Mouse (Mus musculus): ENCODE data around the gene Myog. TPM values are rescaled to one million over a fixed set of nuclear protein-coding genes. Genes with fewer than 3 reads are reported as not detected.

Myog gene
- polyA plus RNA-seq, 1 experiment from 2014 or later: 0.80 TPM

DNA sequence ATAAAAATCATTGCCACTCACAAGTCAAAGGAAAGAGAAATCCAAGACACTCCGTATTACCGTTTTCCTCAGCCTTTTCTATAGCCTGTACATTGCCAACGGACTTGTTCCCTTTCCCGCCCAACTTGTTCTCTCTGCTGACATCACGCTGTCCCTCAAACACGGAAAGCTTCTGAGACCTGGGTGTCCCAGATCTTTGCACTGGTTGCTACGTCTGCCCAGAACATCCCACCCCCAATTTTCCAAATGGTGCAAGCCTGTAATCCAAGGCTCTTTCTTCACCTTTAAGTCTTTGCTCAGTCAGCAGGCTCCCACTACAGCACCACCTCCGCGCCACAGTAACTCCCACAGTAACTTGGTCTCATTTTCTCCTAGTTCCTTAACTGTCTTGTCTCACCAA is 15.2 kb downstream of the Myog start:
- Histone ChIP-seq H3K36me3 (ENCODE audit: control insufficient read depth, insufficient read depth, low read length) (no peaks in the 10 kb centered on the region), H3K4me2 (ENCODE audit: low read depth, low read length) (no peak overlapping the region), H3K9ac (replicated peaks; ENCODE audit: low read depth, low read length) (no peak overlapping the region), H3K27me3 (ENCODE audit: control insufficient read depth, insufficient read depth, low read length) (peaks cover 4% of the 10 kb centered on the region; the same call in 1 of the 2 replicates), H3K4me3 (ENCODE audit: low read depth, low read length) (no peak overlapping the region), H3K27ac (ENCODE audit: low read depth, low read length) (no peak overlapping the region), H3K9me3 (ENCODE audit: control insufficient read depth, low read length) (no peaks in the 10 kb centered on the region), H3K4me1 (ENCODE audit: control insufficient read depth, insufficient read depth, low read length) (peaks cover 5% of the 10 kb centered on the region; the same call in 1 of the 2 replicates)
- ATAC-seq (ENCODE audit: low read depth): no peak
- 94% methylated on average over 9 of the region's 9 CpGs for WGBS

DNA sequence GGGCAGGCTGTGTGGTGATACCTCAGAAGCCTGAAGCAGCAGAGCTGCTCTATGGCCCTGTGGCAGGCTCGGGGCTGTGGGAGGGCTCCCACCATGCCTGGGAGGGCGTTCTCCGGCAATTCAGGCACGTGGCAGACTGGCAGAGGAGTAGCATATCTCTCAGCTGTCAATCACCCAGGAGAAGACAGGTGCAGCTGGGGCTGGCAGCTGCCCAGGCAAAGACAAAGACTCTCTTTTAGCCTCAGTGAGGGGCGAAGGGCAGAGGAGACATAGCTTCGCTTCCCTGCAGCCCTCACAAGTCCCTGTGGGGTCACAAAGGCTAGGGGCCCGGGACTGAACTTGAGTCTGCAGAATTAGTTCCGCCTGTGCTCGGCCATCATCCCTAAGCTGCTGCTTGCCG is 17.6 kb downstream of the Myog start:
- no peak for ATAC-seq (ENCODE audit: low read depth)
- H3K36me3 ChIP-seq (ENCODE audit: control insufficient read depth, insufficient read depth, low read length): no peaks in the 10 kb centered on the region
- H3K4me1 ChIP-seq (ENCODE audit: control insufficient read depth, insufficient read depth, low read length): peaks cover 5% of the 10 kb centered on the region; the same call in 1 of the 2 replicates
- WGBS: 34% methylated on average over 10 of the region's 10 CpGs
- H3K27me3 ChIP-seq (ENCODE audit: control insufficient read depth, insufficient read depth, low read length): no peaks in the 10 kb centered on the region
- H3K4me3 ChIP-seq (ENCODE audit: low read depth, low read length): no peak overlapping the region
- no peak overlapping the region for H3K4me2 ChIP-seq (ENCODE audit: low read depth, low read length)
- no peaks in the 10 kb centered on the region for H3K9me3 ChIP-seq (ENCODE audit: control insufficient read depth, low read length)
- H3K9ac ChIP-seq (replicated peaks; ENCODE audit: low read depth, low read length): no peak overlapping the region
- no peak overlapping the region for H3K27ac ChIP-seq (ENCODE audit: low read depth, low read length)

DNA sequence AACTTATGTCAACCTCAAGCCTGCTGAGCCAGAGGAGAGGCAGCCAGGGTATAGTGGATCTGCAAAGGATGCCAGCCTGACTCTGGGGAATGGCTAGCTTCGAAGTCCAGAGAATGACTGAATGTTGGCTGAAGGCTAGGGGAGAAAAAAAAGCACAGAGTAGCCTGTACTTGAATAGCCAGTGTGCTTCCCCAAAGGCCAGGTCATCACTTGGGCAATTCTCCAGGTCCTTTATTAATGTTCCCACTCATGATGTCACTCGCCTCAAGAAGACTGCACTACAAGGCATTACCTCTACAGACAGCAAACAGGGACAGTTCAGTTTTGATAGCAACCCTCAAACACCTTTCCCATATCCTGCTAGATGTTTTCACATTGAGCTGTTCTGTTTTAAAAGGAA is 20.5 kb downstream of the Myog start:
- 94% methylated on average over 2 of the region's 2 CpGs for WGBS
- no peaks in the 10 kb centered on the region for H3K9me3 ChIP-seq (ENCODE audit: control insufficient read depth, low read length)
- ATAC-seq (ENCODE audit: low read depth): no peak
- no peaks in the 10 kb centered on the region for H3K36me3 ChIP-seq (ENCODE audit: control insufficient read depth, insufficient read depth, low read length)
- no peak overlapping the region for H3K4me3 ChIP-seq (ENCODE audit: low read depth, low read length)
- no peak overlapping the region for H3K9ac ChIP-seq (replicated peaks; ENCODE audit: low read depth, low read length)
- no peaks in the 10 kb centered on the region for H3K4me1 ChIP-seq (ENCODE audit: control insufficient read depth, insufficient read depth, low read length)
- H3K27me3 ChIP-seq (ENCODE audit: control insufficient read depth, insufficient read depth, low read length): no peaks in the 10 kb centered on the region
- no peak overlapping the region for H3K4me2 ChIP-seq (ENCODE audit: low read depth, low read length)
- no peak overlapping the region for H3K27ac ChIP-seq (ENCODE audit: low read depth, low read length)

DNA sequence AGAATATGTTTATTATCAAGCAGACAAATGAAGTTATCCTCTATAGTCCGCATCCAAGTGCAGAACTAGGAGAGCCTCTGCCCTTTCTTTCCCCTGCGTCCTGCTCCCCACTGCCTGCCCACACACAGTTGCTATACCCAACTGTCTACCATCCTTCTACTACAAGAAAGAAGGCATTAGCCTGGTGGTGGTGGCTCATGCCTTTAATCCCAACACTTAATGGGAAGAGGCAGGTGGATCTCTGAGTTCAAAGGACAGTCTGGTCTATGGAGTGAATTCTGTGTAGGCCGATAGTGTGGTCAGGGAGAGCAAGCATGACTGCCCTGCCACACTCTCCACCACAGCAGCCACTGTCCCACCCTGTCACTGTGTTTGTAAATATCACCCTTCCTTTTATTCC is 20.9 kb downstream of the Myog start:
- no peak for ATAC-seq (ENCODE audit: low read depth)
- Histone ChIP-seq H3K27ac (ENCODE audit: low read depth, low read length) (no peak overlapping the region), H3K27me3 (ENCODE audit: control insufficient read depth, insufficient read depth, low read length) (no peaks in the 10 kb centered on the region), H3K36me3 (ENCODE audit: control insufficient read depth, insufficient read depth, low read length) (no peaks in the 10 kb centered on the region), H3K9me3 (ENCODE audit: control insufficient read depth, low read length) (no peaks in the 10 kb centered on the region), H3K9ac (replicated peaks; ENCODE audit: low read depth, low read length) (no peak overlapping the region), H3K4me1 (ENCODE audit: control insufficient read depth, insufficient read depth, low read length) (no peaks in the 10 kb centered on the region), H3K4me3 (ENCODE audit: low read depth, low read length) (no peak overlapping the region), H3K4me2 (ENCODE audit: low read depth, low read length) (no peak overlapping the region)
- WGBS: 91% methylated on average over 3 of the region's 3 CpGs

DNA sequence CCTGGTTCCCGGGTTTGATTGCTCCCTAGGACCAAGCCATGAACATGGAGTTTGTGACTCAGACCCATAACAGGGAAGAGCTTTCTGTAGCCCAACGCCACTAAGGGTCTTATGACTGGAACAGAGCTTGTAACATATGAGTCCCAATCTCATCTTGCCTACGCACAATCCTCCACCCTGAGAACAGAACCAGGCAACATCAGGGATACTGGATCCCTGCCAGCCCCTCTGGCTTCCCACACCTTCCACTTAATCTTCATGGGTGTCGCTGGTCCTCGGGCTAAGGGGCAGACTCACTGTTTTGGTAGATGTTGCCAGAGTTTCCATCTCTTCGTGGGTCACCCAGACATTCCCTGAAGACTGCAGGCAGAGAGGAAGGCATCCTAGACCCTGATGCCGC is 22.0 kb downstream of the Myog start:
- Histone ChIP-seq H3K4me2 (ENCODE audit: low read depth, low read length) (no peak overlapping the region), H3K4me1 (ENCODE audit: control insufficient read depth, insufficient read depth, low read length) (no peaks in the 10 kb centered on the region), H3K27ac (ENCODE audit: low read depth, low read length) (no peak overlapping the region), H3K9me3 (ENCODE audit: control insufficient read depth, low read length) (no peaks in the 10 kb centered on the region), H3K4me3 (ENCODE audit: low read depth, low read length) (no peak overlapping the region), H3K36me3 (ENCODE audit: control insufficient read depth, insufficient read depth, low read length) (no peaks in the 10 kb centered on the region), H3K27me3 (ENCODE audit: control insufficient read depth, insufficient read depth, low read length) (no peaks in the 10 kb centered on the region), H3K9ac (replicated peaks; ENCODE audit: low read depth, low read length) (no peak overlapping the region)
- no peak for ATAC-seq (ENCODE audit: low read depth)
- 91% methylated on average over 7 of the region's 7 CpGs for WGBS

DNA sequence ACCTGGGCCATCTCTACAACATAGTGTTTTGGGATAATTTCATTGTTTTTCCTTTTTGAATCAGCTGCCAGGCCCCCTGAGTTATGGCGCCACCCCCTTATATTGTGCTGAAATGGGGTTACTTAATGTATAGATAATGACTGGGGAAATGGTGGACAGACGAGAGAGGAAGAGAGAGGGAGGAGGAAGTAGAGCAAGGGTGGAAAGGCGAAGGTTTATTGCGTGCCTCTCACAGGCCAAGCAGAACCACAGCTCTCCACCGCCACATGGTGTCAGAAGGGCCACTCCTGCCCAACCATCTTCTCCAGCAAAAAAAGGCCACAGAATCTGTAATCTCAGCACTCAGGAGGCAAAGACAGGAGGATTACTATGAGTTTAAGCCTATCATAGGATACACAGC is 25.4 kb downstream of the Myog start:
- H3K4me3 ChIP-seq (ENCODE audit: low read depth, low read length): no peak overlapping the region
- no peak overlapping the region for H3K4me2 ChIP-seq (ENCODE audit: low read depth, low read length)
- ATAC-seq (ENCODE audit: low read depth): no peak
- no peaks in the 10 kb centered on the region for H3K9me3 ChIP-seq (ENCODE audit: control insufficient read depth, low read length)
- WGBS: 88% methylated on average over 5 of the region's 5 CpGs
- H3K27ac ChIP-seq (ENCODE audit: low read depth, low read length): no peak overlapping the region
- H3K27me3 ChIP-seq (ENCODE audit: control insufficient read depth, insufficient read depth, low read length): no peaks in the 10 kb centered on the region
- no peaks in the 10 kb centered on the region for H3K4me1 ChIP-seq (ENCODE audit: control insufficient read depth, insufficient read depth, low read length)
- H3K9ac ChIP-seq (replicated peaks; ENCODE audit: low read depth, low read length): no peak overlapping the region
- no peaks in the 10 kb centered on the region for H3K36me3 ChIP-seq (ENCODE audit: control insufficient read depth, insufficient read depth, low read length)

DNA sequence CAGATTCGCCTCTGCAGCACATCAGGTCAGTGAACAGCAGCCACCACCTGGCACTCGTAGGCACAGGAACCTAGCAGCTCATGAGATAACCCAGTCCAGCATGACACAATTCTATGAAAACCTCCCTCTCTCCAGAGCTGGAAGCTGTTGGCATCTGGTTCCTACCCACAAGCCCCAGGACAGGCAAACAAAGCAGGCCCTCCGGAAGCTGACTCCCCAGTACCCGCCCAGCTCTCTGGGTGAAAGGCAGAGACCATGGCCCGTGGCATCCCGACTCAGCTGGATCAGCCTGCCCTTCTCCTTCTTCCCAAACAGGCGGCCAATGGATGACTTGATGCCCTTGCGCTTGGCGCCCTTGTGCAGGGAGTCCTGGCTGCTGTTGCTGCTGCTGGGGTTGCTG is 26.6 kb downstream of the Myog start:
- no peaks in the 10 kb centered on the region for H3K27me3 ChIP-seq (ENCODE audit: control insufficient read depth, insufficient read depth, low read length)
- H3K27ac ChIP-seq (ENCODE audit: low read depth, low read length): no peak overlapping the region
- no peaks in the 10 kb centered on the region for H3K9me3 ChIP-seq (ENCODE audit: control insufficient read depth, low read length)
- H3K9ac ChIP-seq (replicated peaks; ENCODE audit: low read depth, low read length): no peak overlapping the region
- H3K4me1 ChIP-seq (ENCODE audit: control insufficient read depth, insufficient read depth, low read length): no peaks in the 10 kb centered on the region
- H3K4me2 ChIP-seq (ENCODE audit: low read depth, low read length): no peak overlapping the region
- 85% methylated on average over 9 of the region's 9 CpGs for WGBS
- no peak overlapping the region for H3K4me3 ChIP-seq (ENCODE audit: low read depth, low read length)
- no peak for ATAC-seq (ENCODE audit: low read depth)
- H3K36me3 ChIP-seq (ENCODE audit: control insufficient read depth, insufficient read depth, low read length): no peaks in the 10 kb centered on the region

DNA sequence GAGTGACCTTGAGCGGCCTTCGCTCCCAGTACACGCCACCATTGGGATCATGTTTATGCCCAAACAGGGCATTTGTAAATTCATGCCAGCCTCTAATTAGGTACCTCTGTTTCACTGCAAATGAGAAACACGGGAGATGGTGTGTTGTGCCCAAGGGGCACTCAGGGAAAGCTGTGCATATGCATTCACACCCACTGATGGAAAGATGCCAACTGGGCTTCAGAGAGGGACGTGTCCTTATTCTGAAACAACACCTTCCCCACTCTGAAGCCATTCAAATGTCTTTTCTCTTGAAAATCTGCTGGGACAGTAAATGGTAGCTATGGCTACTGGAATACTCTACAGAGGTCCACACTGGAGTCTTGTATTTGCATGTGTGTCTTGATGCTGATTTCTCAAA is 28.5 kb downstream of the Myog start:
- Histone ChIP-seq H3K4me1 (ENCODE audit: control insufficient read depth, insufficient read depth, low read length) (no peaks in the 10 kb centered on the region), H3K27me3 (ENCODE audit: control insufficient read depth, insufficient read depth, low read length) (no peaks in the 10 kb centered on the region), H3K9ac (replicated peaks; ENCODE audit: low read depth, low read length) (no peak overlapping the region), H3K27ac (ENCODE audit: low read depth, low read length) (no peak overlapping the region), H3K4me3 (ENCODE audit: low read depth, low read length) (no peak overlapping the region), H3K9me3 (ENCODE audit: control insufficient read depth, low read length) (no peaks in the 10 kb centered on the region), H3K36me3 (ENCODE audit: control insufficient read depth, insufficient read depth, low read length) (no peaks in the 10 kb centered on the region), H3K4me2 (ENCODE audit: low read depth, low read length) (no peak overlapping the region)
- WGBS: 61% methylated on average over 5 of the region's 5 CpGs
- ATAC-seq (ENCODE audit: low read depth): no peak

DNA sequence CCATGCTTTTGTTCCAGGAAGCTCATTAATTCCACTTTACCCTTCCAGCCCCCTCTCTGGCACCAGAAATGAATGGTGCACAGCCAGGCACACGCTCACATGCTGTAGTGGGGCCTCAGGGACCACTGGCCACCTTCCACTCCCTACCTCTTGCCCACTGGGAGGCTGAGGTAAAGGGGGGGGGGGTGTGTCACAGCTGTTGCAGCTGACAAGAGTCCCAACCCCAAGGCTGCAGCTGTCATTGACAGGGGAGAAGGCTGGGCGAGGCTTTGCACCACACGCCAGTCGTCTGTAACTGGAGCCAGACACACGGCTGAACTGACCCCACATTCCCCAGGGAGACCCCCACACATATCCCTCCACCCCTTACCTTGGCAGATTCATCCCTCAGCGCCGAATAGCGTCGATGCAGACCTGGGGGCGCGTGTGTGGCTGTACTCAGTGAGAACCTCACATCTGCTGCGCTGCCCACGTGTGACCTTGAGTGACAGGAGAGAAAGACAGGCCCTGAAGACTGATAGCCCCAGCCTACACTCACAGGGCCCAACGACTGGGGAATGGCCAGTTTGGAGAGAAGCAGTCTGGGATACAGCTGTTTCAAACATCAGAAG is 31.0 kb downstream of the Myog start:
- 42% methylated on average over 14 of the region's 14 CpGs for WGBS
- Histone ChIP-seq H3K4me2 (ENCODE audit: low read depth, low read length) (no peak overlapping the region), H3K4me1 (ENCODE audit: control insufficient read depth, insufficient read depth, low read length) (no peaks in the 10 kb centered on the region), H3K9me3 (ENCODE audit: control insufficient read depth, low read length) (no peaks in the 10 kb centered on the region), H3K9ac (replicated peaks; ENCODE audit: low read depth, low read length) (no peak overlapping the region), H3K27ac (ENCODE audit: low read depth, low read length) (no peak overlapping the region), H3K36me3 (ENCODE audit: control insufficient read depth, insufficient read depth, low read length) (no peaks in the 10 kb centered on the region), H3K4me3 (ENCODE audit: low read depth, low read length) (no peak overlapping the region), H3K27me3 (ENCODE audit: control insufficient read depth, insufficient read depth, low read length) (no peaks in the 10 kb centered on the region)
- ATAC-seq (ENCODE audit: low read depth): 0 out of 2 replicates have a peak, but pooled peaks have one; percentile 42
